Mouse (Mus musculus): Measurements from ENCODE around the gene Gm7356. TPM values are rescaled to one million over a fixed set of nuclear protein-coding genes. Genes with fewer than 3 reads are reported as not detected.
"Not testable (repeated sequence)": the region's sequence is repeated elsewhere in the genome, so short reads cannot be mapped to it uniquely, and the experiment has no call there.

Gm7356 gene
- total RNA-seq (2022), result not detected

- DNase-seq (ENCODE audit: low spot score in 2 of 2), result not testable (repeated sequence)
Measured at GRCm38 (mm10) chr17:14003604-14004003, at the start of gene Gm7356. Gene Gm7356, minus strand, starts transcription at chr17:14003704.

- not testable (repeated sequence) for DNase-seq (ENCODE audit: low spot score in 2 of 2)
Measured at GRCm38 (mm10) chr17:14041880-14042279, 38.4 kb upstream of the Gm7356 start.

DNA sequence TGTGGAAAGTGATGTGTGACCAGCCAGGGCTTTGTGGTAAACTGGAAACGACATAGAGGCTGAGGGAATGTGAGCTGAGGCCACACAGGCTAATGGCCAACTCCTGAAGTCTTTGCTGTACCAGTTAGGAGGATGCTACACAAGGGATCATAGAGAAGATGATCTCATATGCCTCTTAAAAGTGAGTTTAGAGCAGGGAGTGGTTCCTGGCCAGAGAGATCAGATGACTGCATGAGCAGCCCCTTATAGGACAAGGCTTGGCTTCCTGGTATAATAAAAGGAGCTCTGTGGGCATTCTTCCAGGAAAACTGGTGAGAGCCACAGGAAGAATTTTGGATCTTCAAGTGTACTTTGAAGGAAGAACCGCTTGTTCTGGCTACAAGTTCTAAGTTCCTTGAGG, 33.5 kb upstream of the Gm7356 start:
- DNase-seq (ENCODE audit: low spot score in 2 of 2), result not testable (repeated sequence)

DNA sequence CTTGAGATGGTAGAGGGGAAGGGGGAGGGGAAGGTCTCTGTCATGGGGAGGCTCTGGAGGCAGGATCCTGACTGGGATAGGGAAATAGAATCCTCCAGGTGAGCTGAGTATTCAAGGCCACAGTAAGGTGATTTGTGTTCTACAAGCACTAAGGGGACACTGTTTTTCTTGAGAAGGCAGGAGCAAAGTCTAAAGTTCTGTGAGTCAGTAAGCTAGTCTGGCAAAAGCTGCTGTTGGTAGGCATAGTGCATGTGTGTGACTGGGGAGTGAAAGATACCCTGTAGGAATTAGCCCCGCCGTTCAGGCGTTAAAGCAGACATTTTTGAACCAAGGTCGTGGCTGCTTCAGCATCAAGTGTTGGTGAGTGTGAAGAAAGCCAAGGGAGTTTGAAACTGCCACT, 32.6 kb upstream of the Gm7356 start:
- DNase-seq (ENCODE audit: low spot score in 2 of 2), result not testable (repeated sequence)

- DNase-seq (ENCODE audit: low spot score in 2 of 2), result not testable (repeated sequence)
Measured at GRCm38 (mm10) chr17:13993425-13993824, 10.1 kb downstream of the Gm7356 start.

DNA sequence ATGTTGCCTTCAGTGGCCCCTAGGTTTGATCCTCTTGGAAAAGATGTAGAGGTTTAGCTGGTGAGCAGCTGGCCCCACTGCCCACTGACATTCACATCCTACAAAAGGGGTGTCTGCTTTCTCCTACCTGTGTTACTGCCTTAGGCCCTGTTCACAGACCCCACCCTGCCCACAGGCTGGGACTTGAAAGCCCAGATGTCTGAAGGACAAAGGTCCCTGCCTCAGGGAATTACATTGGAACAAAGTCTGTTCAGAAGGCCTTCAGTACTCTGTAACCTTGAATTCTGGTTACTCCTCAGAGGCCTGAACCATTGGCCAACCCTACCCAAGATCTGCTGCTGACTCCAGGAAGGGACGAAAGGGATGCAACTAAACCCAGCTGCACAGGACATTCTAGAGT, 15.8 kb downstream of the Gm7356 start:
- no peak for DNase-seq (ENCODE audit: low spot score in 2 of 2)

DNA sequence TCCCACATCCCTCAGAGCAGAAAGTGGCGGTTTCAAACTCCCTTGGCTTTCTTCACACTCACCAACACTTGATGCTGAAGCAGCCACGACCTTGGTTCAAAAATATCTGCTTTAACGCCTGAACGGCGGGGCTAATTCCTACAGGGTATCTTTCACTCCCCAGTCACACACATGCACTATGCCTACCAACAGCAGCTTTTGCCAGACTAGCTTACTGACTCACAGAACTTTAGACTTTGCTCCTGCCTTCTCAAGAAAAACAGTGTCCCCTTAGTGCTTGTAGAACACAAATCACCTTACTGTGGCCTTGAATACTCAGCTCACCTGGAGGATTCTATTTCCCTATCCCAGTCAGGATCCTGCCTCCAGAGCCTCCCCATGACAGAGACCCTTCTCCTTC, 32.7 kb downstream of the Gm7356 start:
- not testable (repeated sequence) for DNase-seq (ENCODE audit: low spot score in 2 of 2)

- DNase-seq (ENCODE audit: low spot score in 2 of 2), result not testable (repeated sequence)
Measured at GRCm38 (mm10) chr17:13969917-13970316, 33.6 kb downstream of the Gm7356 start.

DNA sequence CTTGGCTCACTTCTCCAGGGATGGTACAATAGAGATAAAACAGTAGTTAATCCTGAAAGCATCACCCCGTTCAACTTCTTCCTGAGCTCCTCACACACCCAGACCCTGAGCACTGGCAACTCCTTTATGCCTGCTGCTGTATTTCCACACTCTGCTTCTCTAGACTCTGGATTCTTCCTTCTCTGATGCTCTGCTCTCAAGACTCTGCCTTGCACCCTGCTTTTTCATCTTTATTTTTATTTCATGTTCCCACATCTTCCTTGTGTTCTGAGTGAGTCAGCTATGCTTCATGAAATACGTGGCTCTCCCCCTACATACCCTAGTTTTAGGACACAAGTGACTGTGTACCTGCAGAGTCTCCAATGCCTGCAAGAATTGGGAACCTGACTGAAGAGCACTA, 38.5 kb downstream of the Gm7356 start:
- not testable (repeated sequence) for DNase-seq (ENCODE audit: low spot score in 2 of 2)

DNA sequence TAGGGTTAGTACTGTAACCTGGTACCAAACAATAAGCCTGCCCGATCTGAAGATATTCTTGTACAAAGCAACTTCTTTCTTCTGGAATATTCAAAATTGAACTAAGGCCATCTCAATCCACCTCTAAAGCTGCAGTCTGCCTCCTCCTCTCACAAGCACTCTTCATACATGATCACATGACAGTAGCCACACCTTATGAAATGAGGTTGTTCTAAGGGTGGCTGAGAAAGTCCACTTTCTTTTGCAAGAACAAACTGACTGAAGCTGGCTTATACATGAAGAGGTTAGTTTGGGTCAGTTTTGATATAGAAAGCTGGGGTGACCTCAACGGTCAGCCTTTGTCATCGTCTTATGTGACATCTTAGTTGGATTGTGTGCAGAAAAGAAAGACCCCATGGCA, 41.3 kb downstream of the Gm7356 start:
- not testable (repeated sequence) for DNase-seq (ENCODE audit: low spot score in 2 of 2)

- DNase-seq (ENCODE audit: low spot score in 2 of 2), result not testable (repeated sequence)
Measured at GRCm38 (mm10) chr17:13958129-13958528, 45.4 kb downstream of the Gm7356 start.

DNA sequence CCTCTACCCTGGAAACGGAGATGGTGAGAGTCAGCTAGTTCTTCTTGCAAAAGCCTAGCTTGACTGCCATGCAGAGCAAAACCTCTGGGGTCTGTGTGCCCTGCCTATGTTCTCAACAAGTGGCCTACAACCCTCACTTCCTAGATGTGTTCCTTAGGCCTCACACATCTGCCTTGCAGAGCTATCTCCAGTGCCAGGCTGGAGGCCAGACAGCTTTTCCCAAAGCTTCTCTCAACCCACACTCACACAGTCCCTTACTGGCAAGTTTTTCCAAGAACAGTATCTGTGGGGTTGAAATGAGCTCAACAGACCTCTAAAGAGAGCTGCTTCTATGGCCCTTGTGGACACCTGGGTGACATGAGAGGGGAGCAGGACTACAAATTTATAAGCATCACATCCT, 51.9 kb downstream of the Gm7356 start:
- not testable (repeated sequence) for DNase-seq (ENCODE audit: low spot score in 2 of 2)

Other genes with a start within 250 kb of the Gm7356 start
- 10 to 100 TPM; 20.0 to 46.7 (median 32.8) TPM for gene Afdn, start 243.2 kb downstream of the Gm7356 start, total RNA-seq (2022)
- 1 to 10 TPM; 1.0 to 2.3 (median 1.6) TPM for gene Tcte2, start 241.9 kb downstream of the Gm7356 start, total RNA-seq (2022)
- not detected for gene Gm7168, start 55.3 kb downstream of the Gm7356 start, total RNA-seq (2022)
- not detected for gene Gm7358, start 55.8 kb upstream of the Gm7356 start, total RNA-seq (2022)
- 1 to 10 TPM; 1.6 to 2.3 (median 1.7) TPM for gene Dact2, start 200.6 kb upstream of the Gm7356 start, total RNA-seq (2022)

Data from gastrocnemius, adult 8-10 months (tissue).